Mouse (Mus musculus): ENCODE data around the gene Fbxo48.

- TF ChIP-seq CTCF (IDR thresholded peaks at IDR 0.05; ENCODE audit: low read depth, low read length) (no peak), POLR2AphosphoS5 (IDR thresholded peaks at IDR 0.05; ENCODE audit: insufficient replicate concordance, low read depth, low read length) (no peak), GATA1 (IDR thresholded peaks at IDR 0.05; ENCODE audit: borderline replicate concordance, low read length) (no peak), TAL1 (conservative IDR thresholded peaks at IDR 0.05; ENCODE audit: low read depth, low read length) (no peak), GATA2 (IDR thresholded peaks at IDR 0.05; ENCODE audit: borderline replicate concordance, low read depth, low read length) (no peak)
Measured at GRCm38 (mm10) chr11:16957030-16957429, 5.9 kb downstream of the Fbxo48 start.

Data from G1E (cell line).